Mouse (Mus musculus) forebrain, embryonic 11.5 days (tissue): ENCODE measurements at regions not wholly inside any gene's neighbourhood (a gene's known extent, or its start where the extent isn't known, plus 50 kb on each side); places are given as distances from the start of the nearest gene placed in this dataset.

Experiments used
- ATAC-seq: fragments of 200-750 bp; cut with Nextera tagmentation; replicated peaks from 2 replicates; pipeline ENCODE4 v1.8.0; 2017; ENCODE audit warnings: moderate TSS enrichment; ENCODE audit not compliant: low FRiP score
- DNase-seq: peaks from one replicate; pipeline ENCODE4 v3.0.0-alpha.2; 2017; ENCODE audit warnings: low spot score
- H3K27ac ChIP-seq: fragments of 300-500 bp; sonication (generic); 2 replicates; pipeline ENCODE4 v1.5.1; 2014; ENCODE audit warnings: low read depth, low read length
- H3K27me3 ChIP-seq: fragments of 300-500 bp; sonication (generic); 2 replicates; pipeline ENCODE4 v1.6.1; 2014; ENCODE audit warnings: mild to moderate bottlenecking, low read length, mixed read lengths; ENCODE audit not compliant: control insufficient read depth, insufficient read depth
- H3K36me3 ChIP-seq: fragments of 300-500 bp; sonication (generic); 2 replicates; pipeline ENCODE4 v1.6.1; 2014; ENCODE audit warnings: mild to moderate bottlenecking, low read length, moderate library complexity, mixed read lengths; ENCODE audit not compliant: control insufficient read depth, insufficient read depth
- H3K4me1 ChIP-seq: fragments of 300-500 bp; sonication (generic); replicated peaks from 2 replicates; pipeline ENCODE4 v1.6.1; 2014; ENCODE audit warnings: low read length, mixed read lengths; ENCODE audit not compliant: control insufficient read depth, insufficient read depth
- H3K4me2 ChIP-seq: fragments of 300-500 bp; sonication (generic); 2 replicates; pipeline ENCODE4 v1.6.1; 2014; ENCODE audit warnings: low read depth, mild to moderate bottlenecking, low read length, moderate library complexity, mixed read lengths; ENCODE audit not compliant: severe bottlenecking
- H3K4me3 ChIP-seq: fragments of 300-500 bp; sonication (generic); 2 replicates; pipeline ENCODE4 v1.5.1; 2014; ENCODE audit warnings: low read depth, low read length
- H3K9ac ChIP-seq: fragments of 300-500 bp; sonication (generic); 2 replicates; pipeline ENCODE4 v1.6.1; 2014; ENCODE audit warnings: low read length
- H3K9me3 ChIP-seq: fragments of 300-500 bp; sonication (generic); 2 replicates; pipeline ENCODE4 v1.6.1; 2016; ENCODE audit warnings: low read length, mixed read lengths; ENCODE audit not compliant: control insufficient read depth
- WGBS: fragments of 180-500 bp; shearing (Covaris S2); extraction: QIAGEN DNeasy Blood & Tissue Kit; methylation state at CpG from one replicate; pipeline ENCODE4 v1.1.7; 2014; 5-methylcytosine and 5-hydroxymethylcytosine counted together

GRCm38 (mm10) chr14:93972858-93973257 lies 82.4 kb upstream of the Pcdh9 start:
- no peak overlapping the region for H3K4me2 ChIP-seq
- H3K27me3 ChIP-seq, result no peaks in the 10 kb centered on the region
- H3K36me3 ChIP-seq, result no peaks in the 10 kb centered on the region
- no peaks in the 10 kb centered on the region for H3K9me3 ChIP-seq
- no peaks in the 10 kb centered on the region for H3K4me1 ChIP-seq
- no peak for ATAC-seq
- DNase-seq, result no peak
- 90% methylated on average over 4 of the region's 4 CpGs for WGBS
- H3K4me3 ChIP-seq, result no peak overlapping the region
- no peak overlapping the region for H3K9ac ChIP-seq
- H3K27ac ChIP-seq, result no peak overlapping the region

DNA sequence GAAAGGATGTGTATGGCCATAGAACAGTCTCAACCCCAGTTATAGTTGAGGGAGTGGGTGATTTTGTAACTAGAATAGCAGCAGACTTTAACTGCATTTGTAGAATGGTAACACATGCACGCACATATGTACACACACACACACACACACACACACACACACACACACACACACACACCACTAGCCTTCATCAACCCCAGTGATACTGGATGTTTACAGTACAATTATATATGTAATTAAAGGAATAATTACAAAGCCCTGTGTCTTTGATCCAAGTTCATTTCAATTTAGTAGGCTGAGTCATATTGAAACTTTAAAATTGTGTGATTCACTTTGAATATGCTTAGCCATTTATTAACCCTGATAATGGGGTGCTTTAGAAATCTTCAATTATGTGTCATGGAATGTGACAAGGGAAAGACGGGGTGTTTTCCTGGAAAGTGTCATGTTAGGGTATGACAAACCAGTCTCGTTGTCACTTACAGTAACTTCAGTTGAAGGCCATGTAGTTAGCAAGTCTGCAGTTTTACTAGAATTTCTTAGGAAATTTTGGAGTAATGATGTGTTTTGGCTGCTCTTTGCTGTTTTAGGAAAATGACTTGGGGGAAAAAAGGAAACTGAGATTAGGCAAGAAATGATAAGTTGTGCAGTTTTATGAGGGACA lies 81.8 kb upstream of the Pcdh9 start:
- Histone ChIP-seq H3K27me3 (no peaks in the 10 kb centered on the region), H3K4me3 (no peak overlapping the region), H3K4me1 (no peaks in the 10 kb centered on the region), H3K27ac (no peak overlapping the region), H3K4me2 (no peak overlapping the region), H3K36me3 (no peaks in the 10 kb centered on the region), H3K9ac (no peak overlapping the region), H3K9me3 (no peaks in the 10 kb centered on the region)
- ATAC-seq (no peak), DNase-seq (no peak)
- 83% methylated on average over 3 of the region's 3 CpGs for WGBS

- ATAC-seq, result no peak
- no peaks in the 10 kb centered on the region for H3K36me3 ChIP-seq
- H3K4me3 ChIP-seq, result no peak overlapping the region
- DNase-seq, result no peak
- no peaks in the 10 kb centered on the region for H3K9me3 ChIP-seq
- H3K27ac ChIP-seq, result no peak overlapping the region
- no peak overlapping the region for H3K9ac ChIP-seq
- no peaks in the 10 kb centered on the region for H3K4me1 ChIP-seq
- no peaks in the 10 kb centered on the region for H3K27me3 ChIP-seq
- H3K4me2 ChIP-seq, result no peak overlapping the region
- 80% methylated on average over 2 of the region's 2 CpGs for WGBS
These were observed 76.5 kb upstream of the Pcdh9 start for GRCm38 (mm10) chr14:93966933-93967332.

DNA sequence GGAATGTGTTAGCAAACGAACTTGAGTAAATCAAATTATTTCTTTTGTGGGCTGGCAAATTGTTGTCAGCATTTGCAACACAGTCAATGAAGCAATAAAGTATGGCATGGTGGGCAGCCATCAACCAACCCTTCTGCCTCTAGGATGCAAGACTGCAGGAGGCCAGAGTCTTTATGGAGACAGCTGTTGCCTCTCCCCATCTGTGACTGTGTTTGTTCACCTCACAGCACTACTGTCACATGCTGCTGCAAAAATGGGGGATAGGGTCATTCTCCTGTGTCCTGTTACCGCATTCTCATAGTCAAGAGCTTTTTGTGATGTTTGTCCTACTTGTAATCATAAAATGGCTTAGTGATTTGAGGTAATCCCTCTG lies 72.2 kb upstream of the Pcdh9 start:
- no peaks in the 10 kb centered on the region for H3K27me3 ChIP-seq
- DNase-seq (no peak), ATAC-seq (peak; percentile 53; the same call in 1 of the 2 replicates)
- H3K9ac ChIP-seq, result no peak overlapping the region
- H3K4me2 ChIP-seq, result no peak overlapping the region
- H3K4me1 ChIP-seq, result no peaks in the 10 kb centered on the region
- no peak overlapping the region for H3K27ac ChIP-seq
- WGBS, result 47% methylated on average over 2 of the region's 2 CpGs
- H3K4me3 ChIP-seq, result no peak overlapping the region
- H3K9me3 ChIP-seq, result no peaks in the 10 kb centered on the region
- H3K36me3 ChIP-seq, result no peaks in the 10 kb centered on the region

GRCm38 (mm10) chr14:93961963-93962676 lies 71.6 kb upstream of the Pcdh9 start:
- no peaks in the 10 kb centered on the region for H3K9me3 ChIP-seq
- H3K4me2 ChIP-seq, result no peak overlapping the region
- 0 out of 2 replicates have a peak, but pooled peaks have one; percentile 30 for ATAC-seq
- H3K27ac ChIP-seq, result no peak overlapping the region
- no peaks in the 10 kb centered on the region for H3K36me3 ChIP-seq
- no peak overlapping the region for H3K4me3 ChIP-seq
- no peak overlapping the region for H3K9ac ChIP-seq
- no peaks in the 10 kb centered on the region for H3K4me1 ChIP-seq
- H3K27me3 ChIP-seq, result no peaks in the 10 kb centered on the region
- DNase-seq, result no peak
